ENCODE assay signal across 13 mouse cellular contexts in genomic region chr9:21843086-21843485, GRCm38 (mm10). TPM values are rescaled to one million over a fixed set of nuclear protein-coding genes. Genes with fewer than 3 reads are reported as not detected.
DNase-seq lines count a peak whose midpoint lies in the region; ATAC-seq and TF ChIP-seq lines count a peak whose summit lies in the region.
"Had no signal": no experiment of that assay in that cellular context is flagged by ENCODE, and none has a peak within 500 bp of the region (broad histone marks: within the 10 kb centered on the region; RNA-seq: fewer than 3 reads in every experiment).

No protein-coding gene starts in this region.

- H3K36me3 ChIP-seq in forebrain, embryonic 15.5 days, result no peaks in the 10 kb centered on the region
- H3K36me3 ChIP-seq in forebrain, embryonic 12.5 days (replicated peaks), result peaks cover 14% of the 10 kb centered on the region; the same call in 1 of the 2 replicates
- H3K36me3 ChIP-seq in kidney, embryonic 15.5 days, result peaks cover 71% of the 10 kb centered on the region
- no peaks in the 10 kb centered on the region for H3K36me3 ChIP-seq in midbrain, postnatal 0 days (ENCODE audit: insufficient read depth, low read length)
- H3K36me3 ChIP-seq in midbrain, embryonic 11.5 days (ENCODE audit: control insufficient read depth, insufficient read depth, low read length), result no peaks in the 10 kb centered on the region

- no peaks in the 10 kb centered on the region for H3K27me3 ChIP-seq in forebrain, embryonic 15.5 days
- H3K27me3 ChIP-seq in forebrain, embryonic 12.5 days, result no peaks in the 10 kb centered on the region
- no peaks in the 10 kb centered on the region for H3K27me3 ChIP-seq in kidney, embryonic 15.5 days
- no peaks in the 10 kb centered on the region for H3K27me3 ChIP-seq in midbrain, postnatal 0 days (ENCODE audit: insufficient read depth, low read length)
- H3K27me3 ChIP-seq in midbrain, embryonic 11.5 days (ENCODE audit: control insufficient read depth, insufficient read depth, low read length), result peaks cover 2% of the 10 kb centered on the region; the same call in 1 of the 2 replicates

- 0 out of 2 replicates have a peak overlapping the region, but pooled peaks have one; percentile 32 for H3K27ac ChIP-seq in forebrain, embryonic 15.5 days (replicated peaks)
- no peak overlapping the region for H3K27ac ChIP-seq in forebrain, embryonic 12.5 days
- peak overlapping the region; percentile 67 for H3K27ac ChIP-seq in kidney, embryonic 15.5 days
- H3K27ac ChIP-seq in midbrain, postnatal 0 days (ENCODE audit: low read depth, low read length), result no peak overlapping the region
- no peak overlapping the region for H3K27ac ChIP-seq in midbrain, embryonic 11.5 days (ENCODE audit: low read depth, low read length)
- H3K27ac ChIP-seq: midbrain, embryonic 10.5 days had no signal

- H3K9ac ChIP-seq in forebrain, embryonic 15.5 days (replicated peaks), result no peak overlapping the region
- H3K9ac ChIP-seq in forebrain, embryonic 12.5 days, result no peak overlapping the region
- H3K9ac ChIP-seq in kidney, embryonic 15.5 days, result 0 out of 2 replicates have a peak overlapping the region, but pooled peaks have one; percentile 26
- no peak overlapping the region for H3K9ac ChIP-seq in midbrain, postnatal 0 days (replicated peaks; ENCODE audit: low read length, poor library complexity, severe bottlenecking)
- H3K9ac ChIP-seq in midbrain, embryonic 11.5 days (ENCODE audit: low read length), result no peak overlapping the region

- H3K4me3 ChIP-seq in forebrain, embryonic 15.5 days, result no peak overlapping the region
- H3K4me3 ChIP-seq in forebrain, embryonic 12.5 days (replicated peaks), result no peak overlapping the region
- H3K4me3 ChIP-seq in kidney, embryonic 15.5 days (replicated peaks), result no peak overlapping the region
- no peak overlapping the region for H3K4me3 ChIP-seq in midbrain, postnatal 0 days (ENCODE audit: low read depth, low read length)
- H3K4me3 ChIP-seq in midbrain, embryonic 11.5 days (ENCODE audit: low read depth, low read length), result no peak overlapping the region
- H3K4me3 ChIP-seq: midbrain, embryonic 10.5 days had no signal

- no peak overlapping the region for H3K4me2 ChIP-seq in forebrain, embryonic 15.5 days (replicated peaks)
- no peak overlapping the region for H3K4me2 ChIP-seq in forebrain, embryonic 12.5 days
- no peak overlapping the region for H3K4me2 ChIP-seq in kidney, embryonic 15.5 days
- H3K4me2 ChIP-seq in midbrain, postnatal 0 days (ENCODE audit: low read depth, low read length, poor library complexity, severe bottlenecking), result no peak overlapping the region
- H3K4me2 ChIP-seq in midbrain, embryonic 11.5 days, result no peak overlapping the region

- DNase-seq in kidney, postnatal 25 days, result no peak
- no peak for DNase-seq in midbrain, postnatal 0 days (ENCODE audit: low spot score)
- no peak for DNase-seq in midbrain, embryonic 11.5 days (ENCODE audit: low spot score, missing footprints)
- DNase-seq in right cerebral cortex, postnatal 36 days (ENCODE audit: low spot score in 2 of 2), result peak; percentile 23 to 34
- DNase-seq in ovary, postnatal 10 days (ENCODE audit: low spot score), result no peak
- DNase-seq: adrenal gland, postnatal 25 days; cerebellum, postnatal 25 days; layer of hippocampus, postnatal 36 days had no signal

- ATAC-seq in forebrain, embryonic 15.5 days (replicated peaks), result no peak
- no peak for ATAC-seq in forebrain, embryonic 12.5 days (ENCODE audit: low FRiP score)
- no peak for ATAC-seq in kidney, embryonic 15.5 days (replicated peaks; ENCODE audit: low FRiP score)
- ATAC-seq in midbrain, postnatal 0 days (ENCODE audit: low FRiP score), result no peak
- ATAC-seq in midbrain, embryonic 11.5 days (ENCODE audit: low FRiP score), result no peak
- ATAC-seq: forebrain, embryonic 16.5 days had no signal

- no peaks in the 10 kb centered on the region for H3K9me3 ChIP-seq in forebrain, embryonic 15.5 days
- H3K9me3 ChIP-seq in forebrain, embryonic 12.5 days, result no peaks in the 10 kb centered on the region
- H3K9me3 ChIP-seq in kidney, embryonic 15.5 days (replicated peaks), result no peaks in the 10 kb centered on the region
- H3K9me3 ChIP-seq in midbrain, postnatal 0 days (ENCODE audit: low read length), result no peaks in the 10 kb centered on the region
- H3K9me3 ChIP-seq in midbrain, embryonic 11.5 days (ENCODE audit: control insufficient read depth, low read length), result no peaks in the 10 kb centered on the region
- H3K9me3 ChIP-seq: midbrain, embryonic 10.5 days had no signal

- 77% methylated on average over 6 of the region's 6 CpGs for WGBS in forebrain, embryonic 15.5 days
- 92% methylated on average over 6 of the region's 6 CpGs for WGBS in forebrain, embryonic 12.5 days
- 83% methylated on average over 6 of the region's 6 CpGs for WGBS in kidney, embryonic 15.5 days
- 78% methylated on average over 6 of the region's 6 CpGs for WGBS in midbrain, postnatal 0 days
- WGBS in midbrain, embryonic 11.5 days, result 89% methylated on average over 6 of the region's 6 CpGs

- TF ChIP-seq CTCF in midbrain, postnatal 0 days (IDR thresholded peaks at IDR 0.05), result peak; percentile 5; the same call in 1 of the 2 replicates

- H3K4me1 ChIP-seq in forebrain, embryonic 15.5 days, result peaks cover 5% of the 10 kb centered on the region
- peaks cover 16% of the 10 kb centered on the region for H3K4me1 ChIP-seq in forebrain, embryonic 12.5 days
- H3K4me1 ChIP-seq in kidney, embryonic 15.5 days, result peaks cover 44% of the 10 kb centered on the region
- H3K4me1 ChIP-seq in midbrain, postnatal 0 days (ENCODE audit: insufficient read depth, low read length), result no peaks in the 10 kb centered on the region
- no peaks in the 10 kb centered on the region; the same call in 1 of the 2 replicates for H3K4me1 ChIP-seq in midbrain, embryonic 11.5 days (ENCODE audit: control insufficient read depth, insufficient read depth, low read length)

RNA-seq across cellular contexts. Expression of gene Angptl8, which starts 7.8 kb away (rescaled TPM):
- 0.27 and 0.51 TPM in 2 replicates for polyA plus RNA-seq in forebrain, embryonic 15.5 days (2015; fragmentation: Nextera tagmentation; extraction: Ambion mirVana)
- 0.45 TPM in 1 of 2 replicates, not detected in the other for polyA plus RNA-seq in forebrain, embryonic 12.5 days (2016; fragmentation: Nextera tagmentation; extraction: Ambion mirVana)
- polyA plus RNA-seq in kidney, embryonic 15.5 days (2015; fragmentation: Nextera tagmentation; extraction: Ambion mirVana), result 4.3 and 4.9 TPM in 2 replicates
- not detected in 2 replicates for total RNA-seq in midbrain, postnatal 0 days (2014; rRNA removed)
- 0.20 and 0.48 TPM in 2 replicates for polyA plus RNA-seq in midbrain, postnatal 0 days (2015; fragmentation: Nextera tagmentation; extraction: Ambion mirVana)
- 0.19 and 0.22 TPM in 2 replicates for polyA plus RNA-seq in midbrain, embryonic 11.5 days (2014; fragmentation: Nextera tagmentation; extraction: Ambion mirVana)
- total RNA-seq: layer of hippocampus, postnatal 36 days had no signal

RNA-seq across cellular contexts. Expression of gene Dock6, which starts 9.3 kb away (rescaled TPM):
- 10.4 and 12.3 TPM in 2 replicates for polyA plus RNA-seq in forebrain, embryonic 15.5 days (2015; fragmentation: Nextera tagmentation; extraction: Ambion mirVana)
- polyA plus RNA-seq in forebrain, embryonic 12.5 days (2016; fragmentation: Nextera tagmentation; extraction: Ambion mirVana), result 17.5 and 18.9 TPM in 2 replicates
- polyA plus RNA-seq in kidney, embryonic 15.5 days (2015; fragmentation: Nextera tagmentation; extraction: Ambion mirVana), result 36.8 and 46.3 TPM in 2 replicates
- 18.0 and 18.8 TPM in 2 replicates for total RNA-seq in midbrain, postnatal 0 days (2014; rRNA removed)
- 10.3 and 11.3 TPM in 2 replicates for polyA plus RNA-seq in midbrain, postnatal 0 days (2015; fragmentation: Nextera tagmentation; extraction: Ambion mirVana)
- polyA plus RNA-seq in midbrain, embryonic 11.5 days (2014; fragmentation: Nextera tagmentation; extraction: Ambion mirVana), result 15.1 and 15.9 TPM in 2 replicates

RNA-seq across cellular contexts. Expression of gene Kank2, which starts 44.5 kb away (rescaled TPM):
- polyA plus RNA-seq in forebrain, embryonic 15.5 days (2015; fragmentation: Nextera tagmentation; extraction: Ambion mirVana), result 2.9 and 3.7 TPM in 2 replicates
- polyA plus RNA-seq in forebrain, embryonic 12.5 days (2016; fragmentation: Nextera tagmentation; extraction: Ambion mirVana), result 6.1 and 6.2 TPM in 2 replicates
- 18.7 and 23.2 TPM in 2 replicates for polyA plus RNA-seq in kidney, embryonic 15.5 days (2015; fragmentation: Nextera tagmentation; extraction: Ambion mirVana)
- 14.9 and 15.2 TPM in 2 replicates for total RNA-seq in midbrain, postnatal 0 days (2014; rRNA removed)
- 2.9 TPM in 2 replicates for polyA plus RNA-seq in midbrain, postnatal 0 days (2015; fragmentation: Nextera tagmentation; extraction: Ambion mirVana)
- 3.5 and 3.9 TPM in 2 replicates for polyA plus RNA-seq in midbrain, embryonic 11.5 days (2014; fragmentation: Nextera tagmentation; extraction: Ambion mirVana)

Comparison
In these comparisons a context has a peak if more than half of its experiments do, and no peak if none do; other contexts are left out.
1. H3K27ac ChIP-seq: peak in forebrain, embryonic 15.5 days (single experiment) and kidney, embryonic 15.5 days (single experiment); none in forebrain, embryonic 12.5 days (single experiment), midbrain, postnatal 0 days (single experiment) and midbrain, embryonic 11.5 days (single experiment).
2. DNase-seq: peak in right cerebral cortex, postnatal 36 days (2 of 2); none in kidney, postnatal 25 days (0 of 2), midbrain, postnatal 0 days (single experiment), midbrain, embryonic 11.5 days (single experiment) and ovary, postnatal 10 days (single experiment).